Mouse (Mus musculus): ENCODE results near the gene Serpinc1. TPM values are rescaled to one million over a fixed set of nuclear protein-coding genes. Genes with fewer than 3 reads are reported as not detected.
"Not testable (repeated sequence)": the region's sequence is repeated elsewhere in the genome, so short reads cannot be mapped to it uniquely, and the experiment has no call there.

Gene Serpinc1
- 2.3 and 5.5 TPM in 2 replicates for polyA plus RNA-seq (2015; fragmentation: Nextera tagmentation; extraction: Ambion mirVana)

DNA sequence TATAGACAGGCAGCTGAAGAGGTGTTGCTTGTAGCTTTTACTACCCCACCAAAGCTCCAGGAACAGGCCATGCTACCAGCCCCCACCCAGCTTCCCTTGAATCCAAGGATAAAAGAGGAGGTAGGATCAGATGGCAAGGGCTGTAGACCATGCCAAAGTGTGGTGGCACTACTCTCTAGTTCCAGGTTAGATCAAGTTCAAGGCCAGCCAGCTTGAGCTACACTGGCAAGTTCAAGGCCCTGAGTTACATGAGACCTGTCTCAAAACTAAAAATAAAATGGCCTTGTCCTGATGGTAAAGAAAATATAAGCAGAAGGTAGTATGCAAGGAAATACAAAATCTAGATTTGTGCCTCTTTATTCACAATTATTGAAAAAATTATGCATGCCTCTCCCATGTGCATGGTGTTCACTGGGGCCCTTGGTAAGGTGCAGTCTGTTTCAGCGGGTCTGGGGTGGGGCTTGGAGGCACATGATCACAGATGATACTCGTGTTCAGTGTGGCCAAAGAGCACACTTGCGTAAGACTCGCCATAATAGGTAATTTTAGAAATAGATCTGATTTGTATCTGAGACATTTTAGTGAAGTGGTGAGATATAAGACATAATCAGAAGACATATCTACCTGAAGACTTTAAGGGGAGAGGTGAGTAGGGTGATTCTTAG, at the start of gene Serpinc1:
Gene Serpinc1, plus strand, starts transcription at position 515 of the 665 bp plus-strand sequence.
- Histone ChIP-seq H3K4me1 (no peaks in the 10 kb centered on the region), H3K4me2 (no peak within 1 kb of the TSS), H3K27ac (no peak within 1 kb of the TSS), H3K36me3 (peaks cover 7% of the 10 kb centered on the region), H3K9me3 (no peaks in the 10 kb centered on the region), H3K4me3 (no peak within 1 kb of the TSS), H3K27me3 (no peaks in the 10 kb centered on the region), H3K9ac (no peak within 1 kb of the TSS)
- no peak for ATAC-seq (ENCODE audit: insufficient number of reproducible peaks, insufficient read depth, low FRiP score, low TSS enrichment, low read depth)
- WGBS: 87% methylated on average over 4 of the region's 4 CpGs

GRCm38 (mm10) chr1:160931320-160931719, 47.1 kb upstream of the Serpinc1 start:
- no peak overlapping the region for H3K27ac ChIP-seq
- no peaks in the 10 kb centered on the region for H3K4me1 ChIP-seq
- H3K27me3 ChIP-seq: no peaks in the 10 kb centered on the region
- no peak overlapping the region for H3K9ac ChIP-seq
- H3K4me3 ChIP-seq: no peak overlapping the region
- ATAC-seq (ENCODE audit: insufficient number of reproducible peaks, insufficient read depth, low FRiP score, low TSS enrichment, low read depth): no peak
- H3K9me3 ChIP-seq: no peaks in the 10 kb centered on the region
- peaks cover 20% of the 10 kb centered on the region; the same call in 1 of the 2 replicates for H3K36me3 ChIP-seq
- no peak overlapping the region for H3K4me2 ChIP-seq

GRCm38 (mm10) chr1:160933896-160934482, 44.4 kb upstream of the Serpinc1 start:
- Histone ChIP-seq H3K27me3 (no peaks in the 10 kb centered on the region), H3K9ac (no peak overlapping the region), H3K36me3 (peaks cover 30% of the 10 kb centered on the region; the same call in 1 of the 2 replicates), H3K4me3 (no peak overlapping the region), H3K9me3 (no peaks in the 10 kb centered on the region), H3K27ac (no peak overlapping the region), H3K4me1 (no peaks in the 10 kb centered on the region), H3K4me2 (no peak overlapping the region)
- 0 out of 2 replicates have a peak, but pooled peaks have one; percentile 26 for ATAC-seq (ENCODE audit: insufficient number of reproducible peaks, insufficient read depth, low FRiP score, low TSS enrichment, low read depth)
- 70% methylated on average over 4 of the region's 4 CpGs for WGBS

- Histone ChIP-seq H3K4me3 (no peak overlapping the region), H3K9ac (no peak overlapping the region), H3K27me3 (no peaks in the 10 kb centered on the region), H3K4me2 (no peak overlapping the region), H3K27ac (no peak overlapping the region), H3K9me3 (no peaks in the 10 kb centered on the region), H3K36me3 (peaks cover 34% of the 10 kb centered on the region), H3K4me1 (no peaks in the 10 kb centered on the region)
- no peak for ATAC-seq (ENCODE audit: insufficient number of reproducible peaks, insufficient read depth, low FRiP score, low TSS enrichment, low read depth)
- WGBS: 87% methylated on average over 6 of the region's 6 CpGs
These were observed 42.8 kb upstream of the Serpinc1 start for GRCm38 (mm10) chr1:160935551-160935950.

- Histone ChIP-seq H3K27ac (no peak overlapping the region), H3K36me3 (peaks cover 68% of the 10 kb centered on the region), H3K9me3 (no peaks in the 10 kb centered on the region), H3K4me3 (no peak overlapping the region), H3K4me1 (no peaks in the 10 kb centered on the region), H3K4me2 (no peak overlapping the region), H3K27me3 (no peaks in the 10 kb centered on the region), H3K9ac (no peak overlapping the region)
- 96% methylated on average over 7 of the region's 7 CpGs for WGBS
- ATAC-seq (ENCODE audit: insufficient number of reproducible peaks, insufficient read depth, low FRiP score, low TSS enrichment, low read depth): no peak
These were observed 15.2 kb upstream of the Serpinc1 start for GRCm38 (mm10) chr1:160963199-160963598.

DNA sequence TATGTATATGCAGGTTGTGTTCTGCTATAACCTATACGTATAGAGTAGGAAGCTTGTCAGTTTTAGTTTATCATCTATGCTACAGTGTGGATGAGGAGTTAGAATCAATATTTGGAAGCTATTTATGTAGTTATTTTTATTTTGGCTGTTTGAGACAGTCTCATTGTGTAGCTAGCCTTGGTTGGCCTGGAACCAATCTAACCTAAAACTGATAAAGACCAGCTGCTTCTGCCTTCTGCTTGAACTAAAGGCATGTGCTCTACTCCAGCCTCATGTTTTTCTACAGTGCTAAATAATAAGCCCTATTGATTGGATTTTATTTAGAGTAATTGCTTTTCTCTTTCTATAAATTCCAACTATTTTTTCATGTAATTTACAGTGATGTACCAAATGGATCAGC, 11.1 kb upstream of the Serpinc1 start:
- Histone ChIP-seq H3K4me1 (no peaks in the 10 kb centered on the region), H3K4me2 (no peak overlapping the region), H3K9me3 (no peaks in the 10 kb centered on the region), H3K27ac (no peak overlapping the region), H3K4me3 (no peak overlapping the region), H3K36me3 (peaks cover 74% of the 10 kb centered on the region), H3K27me3 (no peaks in the 10 kb centered on the region), H3K9ac (no peak overlapping the region)
- 88% methylated on average over 1 of the region's 1 CpGs for WGBS
- no peak for ATAC-seq (ENCODE audit: insufficient number of reproducible peaks, insufficient read depth, low FRiP score, low TSS enrichment, low read depth)

- Histone ChIP-seq H3K36me3 (peaks cover 61% of the 10 kb centered on the region), H3K9me3 (no peaks in the 10 kb centered on the region), H3K4me1 (no peaks in the 10 kb centered on the region), H3K9ac (no peak overlapping the region), H3K27me3 (no peaks in the 10 kb centered on the region), H3K27ac (no peak overlapping the region), H3K4me2 (no peak overlapping the region), H3K4me3 (no peak overlapping the region)
- ATAC-seq (ENCODE audit: insufficient number of reproducible peaks, insufficient read depth, low FRiP score, low TSS enrichment, low read depth): no peak
- 79% methylated on average over 5 of the region's 5 CpGs for WGBS
These were observed 9.7 kb upstream of the Serpinc1 start for GRCm38 (mm10) chr1:160968643-160969042.

- H3K27me3 ChIP-seq: no peaks in the 10 kb centered on the region
- H3K9ac ChIP-seq: no peak overlapping the region
- no peaks in the 10 kb centered on the region for H3K4me1 ChIP-seq
- ATAC-seq (ENCODE audit: insufficient number of reproducible peaks, insufficient read depth, low FRiP score, low TSS enrichment, low read depth): no peak
- H3K36me3 ChIP-seq: peaks cover 7% of the 10 kb centered on the region
- no peaks in the 10 kb centered on the region for H3K9me3 ChIP-seq
- H3K4me2 ChIP-seq: no peak overlapping the region
- no peak overlapping the region for H3K27ac ChIP-seq
- WGBS: 83% methylated on average over 5 of the region's 5 CpGs
- no peak overlapping the region for H3K4me3 ChIP-seq
These were observed 1.6 kb downstream of the Serpinc1 start for GRCm38 (mm10) chr1:160980021-160980420.

DNA sequence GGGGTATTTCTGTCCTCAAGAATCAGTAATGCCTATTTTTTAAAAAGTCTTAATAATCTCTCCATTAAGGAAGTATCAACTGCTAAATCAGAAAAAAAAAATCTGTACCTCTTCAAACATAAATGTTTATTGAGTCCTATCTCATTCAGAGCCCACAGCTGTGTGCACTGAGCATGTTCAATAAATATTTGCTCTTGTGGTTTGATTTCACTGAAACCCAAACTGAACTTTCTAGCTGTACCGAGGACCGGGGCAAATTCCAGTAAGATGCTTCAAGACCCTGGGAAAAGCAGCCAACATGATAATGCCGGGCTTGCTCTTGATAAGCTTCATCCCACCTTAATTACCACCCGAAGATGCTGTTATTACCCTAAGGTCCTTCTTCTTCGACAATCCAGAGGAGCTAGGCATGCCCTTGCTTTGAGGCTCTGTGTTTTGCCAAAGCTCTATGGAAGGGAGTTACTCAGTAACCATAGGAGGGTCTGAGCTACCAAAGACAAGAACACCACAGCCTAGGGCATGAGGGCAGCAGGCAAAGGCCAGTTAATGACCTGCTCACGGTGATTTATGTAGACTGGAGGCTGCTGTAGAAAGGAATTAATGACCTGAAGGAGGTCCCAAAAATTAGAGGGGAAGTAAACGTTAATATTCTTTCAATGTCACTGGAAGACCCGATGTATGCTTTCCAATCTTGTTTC, 2.3 kb downstream of the Serpinc1 start:
- peaks cover 3% of the 10 kb centered on the region; the same call in 1 of the 2 replicates for H3K36me3 ChIP-seq
- H3K4me3 ChIP-seq: no peak overlapping the region
- no peaks in the 10 kb centered on the region for H3K27me3 ChIP-seq
- 83% methylated on average over 8 of the region's 8 CpGs for WGBS
- no peaks in the 10 kb centered on the region for H3K4me1 ChIP-seq
- no peak overlapping the region for H3K27ac ChIP-seq
- H3K4me2 ChIP-seq: no peak overlapping the region
- no peak overlapping the region for H3K9ac ChIP-seq
- no peaks in the 10 kb centered on the region for H3K9me3 ChIP-seq
- ATAC-seq (ENCODE audit: insufficient number of reproducible peaks, insufficient read depth, low FRiP score, low TSS enrichment, low read depth): no peak

DNA sequence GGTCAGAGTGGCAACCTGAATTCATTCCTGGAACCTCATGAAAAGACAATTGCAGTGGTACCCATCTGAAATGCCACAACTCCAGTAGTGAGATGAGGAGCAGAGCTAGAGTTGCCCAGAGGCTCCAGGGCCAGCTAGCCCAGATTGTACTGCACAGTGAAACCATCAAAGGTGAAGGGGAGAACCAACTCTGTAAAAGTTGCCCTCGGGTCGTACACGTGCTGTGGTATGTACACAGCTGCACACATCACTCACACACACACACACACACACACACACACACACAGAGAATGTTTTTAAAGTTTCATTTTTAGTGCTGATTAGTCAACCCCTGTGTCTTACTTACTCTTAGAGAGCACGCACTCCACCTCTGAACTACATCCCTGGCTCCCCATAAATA, 3.0 kb downstream of the Serpinc1 start:
- 79% methylated on average over 4 of the region's 4 CpGs for WGBS
- H3K36me3 ChIP-seq: peaks cover 3% of the 10 kb centered on the region; the same call in 1 of the 2 replicates
- no peak overlapping the region for H3K4me2 ChIP-seq
- H3K9ac ChIP-seq: no peak overlapping the region
- H3K4me3 ChIP-seq: no peak overlapping the region
- no peaks in the 10 kb centered on the region for H3K4me1 ChIP-seq
- ATAC-seq (ENCODE audit: insufficient number of reproducible peaks, insufficient read depth, low FRiP score, low TSS enrichment, low read depth): no peak
- no peak overlapping the region for H3K27ac ChIP-seq
- H3K27me3 ChIP-seq: no peaks in the 10 kb centered on the region
- H3K9me3 ChIP-seq: no peaks in the 10 kb centered on the region

DNA sequence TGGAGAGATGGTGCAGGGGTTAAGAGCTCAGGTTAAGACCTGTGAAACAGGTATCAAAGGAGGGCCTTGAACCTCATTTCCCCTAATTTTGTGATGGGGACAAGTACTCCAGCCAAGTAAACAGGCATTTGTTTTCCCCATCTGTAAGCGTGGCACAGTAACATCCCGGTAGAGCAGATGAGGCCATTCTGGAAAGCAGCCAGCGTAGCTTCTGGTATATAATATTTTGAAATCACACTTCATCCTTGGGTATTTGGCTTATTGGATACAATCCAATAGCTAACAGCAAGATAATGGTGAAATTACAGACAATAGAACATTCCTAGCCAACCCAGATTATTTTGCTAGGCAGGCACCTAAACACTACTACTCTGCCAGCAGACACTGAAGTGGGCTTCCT, 4.5 kb downstream of the Serpinc1 start:
- H3K27me3 ChIP-seq: no peaks in the 10 kb centered on the region
- H3K4me2 ChIP-seq: no peak overlapping the region
- no peak overlapping the region for H3K4me3 ChIP-seq
- H3K27ac ChIP-seq: no peak overlapping the region
- WGBS: 81% methylated on average over 3 of the region's 3 CpGs
- H3K4me1 ChIP-seq: no peaks in the 10 kb centered on the region
- peaks cover 3% of the 10 kb centered on the region; the same call in 1 of the 2 replicates for H3K36me3 ChIP-seq
- no peak for ATAC-seq (ENCODE audit: insufficient number of reproducible peaks, insufficient read depth, low FRiP score, low TSS enrichment, low read depth)
- no peak overlapping the region for H3K9ac ChIP-seq
- H3K9me3 ChIP-seq: no peaks in the 10 kb centered on the region

DNA sequence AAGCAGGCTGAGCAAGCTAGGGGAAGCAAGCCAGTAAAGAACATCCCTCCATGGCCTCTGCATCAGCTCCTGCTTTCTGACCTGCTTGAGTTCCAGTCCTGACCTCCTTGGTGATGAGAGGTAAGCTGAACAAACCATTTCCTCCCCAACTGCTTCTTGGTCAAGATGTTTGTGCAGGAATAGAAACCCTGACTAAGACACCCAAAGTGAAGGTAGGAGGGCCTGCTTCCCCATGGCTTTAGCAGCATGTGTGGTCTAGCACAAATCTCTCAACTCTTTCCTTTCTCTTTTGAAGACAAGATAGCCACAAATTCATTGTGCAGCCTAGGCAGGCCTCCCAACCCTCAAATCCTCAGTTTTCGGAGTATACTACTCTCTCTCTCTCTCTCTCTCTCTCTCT, 6.3 kb downstream of the Serpinc1 start:
- 40% methylated on average over 1 of the region's 1 CpGs for WGBS
- not testable (repeated sequence) for H3K9ac ChIP-seq; H3K27ac ChIP-seq; H3K4me1 ChIP-seq; ATAC-seq (ENCODE audit: insufficient number of reproducible peaks, insufficient read depth, low FRiP score, low TSS enrichment, low read depth); H3K4me2 ChIP-seq; H3K4me3 ChIP-seq; H3K9me3 ChIP-seq; H3K36me3 ChIP-seq; H3K27me3 ChIP-seq
